8 mouse cellular contexts compared by ENCODE assay signal in the genomic region with DNA sequence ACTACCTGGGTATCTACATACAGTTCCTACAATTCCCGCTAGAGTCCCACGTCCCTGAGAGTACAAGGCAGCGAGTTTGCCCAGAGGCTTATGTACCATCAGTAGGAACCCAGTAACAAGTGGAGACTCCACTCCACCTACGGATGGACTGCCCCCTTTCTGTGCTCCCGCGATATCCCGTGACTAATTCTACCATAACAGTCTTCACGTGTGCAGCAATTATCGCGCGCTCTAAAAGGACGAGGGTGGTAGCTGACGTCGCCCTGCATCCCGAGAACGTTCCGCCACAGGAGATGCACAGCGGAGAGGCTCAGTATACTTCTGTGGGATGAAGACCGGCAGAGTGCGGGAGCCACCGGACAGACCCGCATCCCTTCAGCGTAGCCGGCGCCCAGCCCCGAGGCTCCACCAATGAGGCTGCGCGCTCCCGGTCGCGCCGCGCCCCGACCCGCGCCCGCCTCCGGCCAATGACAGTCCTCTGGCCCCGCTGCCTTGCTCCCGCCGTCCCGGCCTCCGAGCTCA. TPM values are rescaled to one million over a fixed set of nuclear protein-coding genes. Genes with fewer than 3 reads are reported as not detected.
DNase-seq lines count a peak whose midpoint lies in the region; ATAC-seq and TF ChIP-seq lines count a peak whose summit lies in the region.

No protein-coding gene starts in this region.

- no peak for TF ChIP-seq CTCF in liver, adult 2 months (IDR thresholded peaks at IDR 0.05; ENCODE audit: low read depth, low read length)
- TF ChIP-seq CTCF in testis, adult 2 months (IDR thresholded peaks at IDR 0.05; ENCODE audit: control insufficient read depth, insufficient read depth, insufficient replicate concordance, low read depth, low read length), result no peak

- no peaks in the 10 kb centered on the region for H3K9me3 ChIP-seq in forebrain, embryonic 12.5 days
- no peaks in the 10 kb centered on the region for H3K9me3 ChIP-seq in heart, embryonic 15.5 days (replicated peaks)

- H3K4me1 ChIP-seq in forebrain, embryonic 12.5 days, result peaks cover 7% of the 10 kb centered on the region; the same call in 1 of the 2 replicates
- no peaks in the 10 kb centered on the region; the same call in 1 of the 2 replicates for H3K4me1 ChIP-seq in heart, embryonic 15.5 days (replicated peaks)
- peaks cover 3% of the 10 kb centered on the region for H3K4me1 ChIP-seq in liver, adult 2 months (ENCODE audit: control insufficient read depth, insufficient read depth, low read length)
- H3K4me1 ChIP-seq in testis, adult 2 months (ENCODE audit: control insufficient read depth, insufficient read depth, low read length), result peaks cover 2% of the 10 kb centered on the region; the same call in 1 of the 2 replicates

- H3K9ac ChIP-seq in forebrain, embryonic 12.5 days, result peak overlapping the region; percentile 87
- peak overlapping the region; percentile 88 for H3K9ac ChIP-seq in heart, embryonic 15.5 days
- peak overlapping the region; percentile 70 for H3K9ac ChIP-seq in liver, adult 2 months (ENCODE audit: low read depth, low read length)

- H3K27ac ChIP-seq in forebrain, embryonic 12.5 days, result peak overlapping the region; percentile 92
- H3K27ac ChIP-seq in heart, embryonic 15.5 days, result peak overlapping the region; percentile 85
- no peak overlapping the region for H3K27ac ChIP-seq in liver, adult 2 months (replicated peaks; ENCODE audit: insufficient read depth, low read depth, low read length)
- H3K27ac ChIP-seq in testis, adult 2 months (ENCODE audit: control insufficient read depth, insufficient read depth, low read depth, low read length), result peak overlapping the region; percentile 86

- H3K4me2 ChIP-seq in forebrain, embryonic 12.5 days, result peak overlapping the region; percentile 59
- peak overlapping the region; percentile 88 for H3K4me2 ChIP-seq in heart, embryonic 15.5 days

- peak; percentile 91 for ATAC-seq in forebrain, embryonic 12.5 days (ENCODE audit: low FRiP score)
- ATAC-seq in heart, embryonic 15.5 days (replicated peaks; ENCODE audit: insufficient number of reproducible peaks, insufficient read depth, low FRiP score, low read depth), result peak; percentile 90

- H3K36me3 ChIP-seq in forebrain, embryonic 12.5 days (replicated peaks), result no peaks in the 10 kb centered on the region
- H3K36me3 ChIP-seq in heart, embryonic 15.5 days, result no peaks in the 10 kb centered on the region
- H3K36me3 ChIP-seq in liver, adult 2 months (ENCODE audit: control insufficient read depth, insufficient read depth, low read length), result no peaks in the 10 kb centered on the region
- peaks cover 1% of the 10 kb centered on the region; the same call in 1 of the 2 replicates for H3K36me3 ChIP-seq in testis, adult 2 months (ENCODE audit: control insufficient read depth, insufficient read depth, low read length)

- H3K27me3 ChIP-seq in forebrain, embryonic 12.5 days, result no peaks in the 10 kb centered on the region
- no peaks in the 10 kb centered on the region for H3K27me3 ChIP-seq in heart, embryonic 15.5 days
- peaks cover 7% of the 10 kb centered on the region; the same call in 1 of the 2 replicates for H3K27me3 ChIP-seq in liver, adult 2 months (ENCODE audit: control insufficient read depth, insufficient read depth, low read length)
- no peaks in the 10 kb centered on the region for H3K27me3 ChIP-seq in testis, adult 2 months (ENCODE audit: control insufficient read depth, insufficient read depth, low read length)

- H3K79me2 ChIP-seq in liver, adult 2 months (ENCODE audit: control insufficient read depth, insufficient read depth, low read length), result no peaks in the 10 kb centered on the region

- no peak for TF ChIP-seq POLR2A in liver, adult 2 months (IDR thresholded peaks at IDR 0.05; ENCODE audit: extremely low read depth, insufficient read depth, low read length)
- peak; percentile 62 for TF ChIP-seq POLR2A in testis, adult 2 months (IDR thresholded peaks at IDR 0.05; ENCODE audit: control insufficient read depth, low read depth, low read length)

- peak; percentile 97 for DNase-seq in MN1 (ENCODE audit: low spot score)
- peak; percentile 66 for DNase-seq in cerebellum, adult 11 months
- peak; percentile 76 for DNase-seq in kidney, postnatal 10 days
- DNase-seq in liver, adult 2 months (ENCODE audit: extremely low read depth, low read depth, low spot score), result no peak
- peak; percentile 8 to 21 for DNase-seq in natural killer cell, adult 2 months (ENCODE audit: low spot score in 2 of 2)

- under 1% methylated on average over 43 of the region's 43 CpGs for WGBS in forebrain, embryonic 12.5 days
- WGBS in heart, embryonic 15.5 days, result under 1% methylated on average over 37 of the region's 43 CpGs
- WGBS in liver, adult 2 months, result under 1% methylated on average over 43 of the region's 43 CpGs

- peak overlapping the region; percentile 90 for H3K4me3 ChIP-seq in forebrain, embryonic 12.5 days (replicated peaks)
- peak overlapping the region; percentile 98 for H3K4me3 ChIP-seq in heart, embryonic 15.5 days
- H3K4me3 ChIP-seq in liver, adult 2 months (ENCODE audit: insufficient read depth, low read depth, low read length), result peak overlapping the region; percentile 70
- peak overlapping the region; percentile 82 for H3K4me3 ChIP-seq in testis, adult 2 months (ENCODE audit: control insufficient read depth, low read depth, low read length)

RNA-seq across cellular contexts. Expression of gene Ranbp17, which starts 0.6 kb away (rescaled TPM):
- 12.7 and 13.0 TPM in 2 replicates for polyA plus RNA-seq in forebrain, embryonic 12.5 days (2016; fragmentation: Nextera tagmentation; extraction: Ambion mirVana)
- 3.1 and 4.2 TPM in 2 replicates for polyA plus RNA-seq in heart, embryonic 15.5 days (2015; fragmentation: Nextera tagmentation; extraction: Ambion mirVana)
- 0.09 and 0.34 TPM in 2 replicates for total RNA-seq in liver, adult 2 months (2014; rRNA removed)
- polyA plus RNA-seq in liver, adult 2 months (2012; rRNA removed), result 0.02 and 0.04 TPM in 2 replicates
- polyA plus RNA-seq in testis, adult 2 months (2012; rRNA removed), result 26.0 and 28.7 TPM in 2 replicates
